Mouse (Mus musculus) liver, embryonic 14.5 days (tissue): ENCODE results near the gene Rnaseh2c. TPM values are rescaled to one million over a fixed set of nuclear protein-coding genes. Genes with fewer than 3 reads are reported as not detected.

Experiments used
- ATAC-seq: fragments of 200-750 bp; cut with Nextera tagmentation; 2 replicates; pipeline ENCODE4 v1.8.0; 2017; ENCODE audit warnings: moderate number of reproducible peaks, mild to moderate bottlenecking, moderate library complexity; ENCODE audit not compliant: insufficient read depth
- DNase-seq, 3 experiments: peaks; one replicate each; pipeline ENCODE4 v3.0.0-alpha.2; 2012 to 2013; ENCODE audit warnings: low read depth in 3 of 3, low spot score in 3 of 3
- H3K27ac ChIP-seq: fragments of 300-500 bp; sonication (generic); 2 replicates; pipeline ENCODE4 v1.5.1; 2014; ENCODE audit warnings: moderate library complexity, mild to moderate bottlenecking, control low read depth, inconsistent platforms
- H3K27me3 ChIP-seq: fragments of 300-500 bp; sonication (generic); 2 replicates; pipeline ENCODE4 v1.6.1; 2014; ENCODE audit warnings: mild to moderate bottlenecking, low read length, moderate library complexity; ENCODE audit not compliant: control insufficient read depth, insufficient read depth
- H3K36me3 ChIP-seq: fragments of 300-500 bp; sonication (generic); replicated peaks from 2 replicates; pipeline ENCODE4 v1.6.1; 2014; ENCODE audit warnings: low read depth; ENCODE audit not compliant: control insufficient read depth, insufficient read depth
- H3K4me1 ChIP-seq, 2 experiments: fragments of 200-500 bp in 1 of 2; fragments of 300-500 bp in 1 of 2; sonication (generic) in 1 of 2; replicated peaks; 2 replicates each; pipeline ENCODE4 v1.6.1; 2012 to 2014; ENCODE audit warnings: antibody characterized with exemption in 1 of 2, inconsistent platforms in 1 of 2, low read length in 1 of 2; ENCODE audit not compliant: control insufficient read depth in 2 of 2, insufficient read depth in 2 of 2
- H3K4me2 ChIP-seq: fragments of 300-500 bp; sonication (generic); 2 replicates; pipeline ENCODE4 v1.6.1; 2014; ENCODE audit warnings: low read depth, mild to moderate bottlenecking, control low read depth, moderate library complexity
- H3K4me3 ChIP-seq, 2 experiments: fragments of 200-500 bp in 1 of 2; fragments of 300-500 bp in 1 of 2; sonication (generic) in 1 of 2; 2 replicates each; pipeline ENCODE4 v1.5.1; 2012 to 2014; ENCODE audit warnings: low read depth in 2 of 2, low read length in 2 of 2, mild to moderate bottlenecking in 2 of 2, control low read depth in 1 of 2, inconsistent platforms in 1 of 2, moderate library complexity in 1 of 2; ENCODE audit not compliant: insufficient read depth in 1 of 2
- H3K9ac ChIP-seq: fragments of 300-500 bp; sonication (generic); replicated peaks from 2 replicates; pipeline ENCODE4 v1.6.1; 2014; ENCODE audit warnings: mild to moderate bottlenecking, control low read depth, moderate library complexity
- H3K9me3 ChIP-seq: fragments of 300-500 bp; sonication (generic); 2 replicates; pipeline ENCODE4 v1.6.1; 2016; ENCODE audit warnings: low read length, mixed read lengths; ENCODE audit not compliant: control insufficient read depth
- CTCF ChIP-seq: IDR thresholded peaks from 2 replicates; pipeline ENCODE4 v1.5.1; 2016; ENCODE audit warnings: antibody characterized with exemption, low read depth, control low read depth
- EP300 ChIP-seq: IDR thresholded peaks from 2 replicates; pipeline ENCODE4 v1.6.1; 2016; ENCODE audit warnings: antibody characterized with exemption, low read depth
- WGBS: fragments of 180-500 bp; shearing (Covaris S2); extraction: QIAGEN DNeasy Blood & Tissue Kit; methylation state at CpG from one replicate; pipeline ENCODE4 v1.1.7; 2014; ENCODE audit not compliant: insufficient replicate concordance; 5-methylcytosine and 5-hydroxymethylcytosine counted together
- polyA plus RNA-seq, 2 experiments: library from polyadenylated mRNA; depleted of rRNA in 1 of 2; stranded (reverse) in 1 of 2; unstranded in 1 of 2; fragments of >200 nt; fragmentation: Nextera tagmentation in 1 of 2; extraction: Ambion mirVana in 1 of 2; gene quantifications; 2 replicates each; pipeline versions ENCODE4 v1.2.1 to v1.2.3; 2012 to 2014

Gene Rnaseh2c
- polyA plus RNA-seq, 2 experiments: 87.7 to 129 TPM

- ATAC-seq: no peak
- Histone ChIP-seq H3K36me3 (peaks cover 60% of the 10 kb centered on the region), H3K9me3 (no peaks in the 10 kb centered on the region), H3K9ac (no peak overlapping the region), H3K27ac (no peak overlapping the region), H3K4me3 (no peak overlapping the region), H3K27me3 (no peaks in the 10 kb centered on the region), H3K4me1 (peaks cover 3 to 15% of the 10 kb centered on the region in 2 experiments; a peak in 2 of 4 replicates), H3K4me2 (no peak overlapping the region)
- TF ChIP-seq EP300 (no peak), CTCF (no peak)
- WGBS: 84% methylated on average over 6 of the region's 6 CpGs
- DNase-seq: no peak
Observed at GRCm38 (mm10) chr19:5652570-5652969, 50.9 kb downstream of the Rnaseh2c start.

GRCm38 (mm10) chr19:5653969-5654719 lies 52.5 kb downstream of the Rnaseh2c start:
- H3K4me1 ChIP-seq: peaks cover 3 to 8% of the 10 kb centered on the region in 2 experiments; a peak in 2 of 4 replicates
- no peaks in the 10 kb centered on the region for H3K9me3 ChIP-seq
- WGBS: 81% methylated on average over 62 of the region's 62 CpGs
- peak overlapping the region; percentile 18 for H3K4me2 ChIP-seq
- no peak overlapping the region for H3K27ac ChIP-seq
- H3K4me3 ChIP-seq: 0 out of 4 replicates have a peak overlapping the region, but pooled peaks of 1 of the 2 experiments have one; percentile 6
- ATAC-seq (0 out of 2 replicates have a peak, but pooled peaks have one; percentile 42), DNase-seq (no peak)
- H3K9ac ChIP-seq: no peak overlapping the region
- peaks cover 69% of the 10 kb centered on the region for H3K36me3 ChIP-seq
- no peaks in the 10 kb centered on the region for H3K27me3 ChIP-seq
- no peak for TF ChIP-seq CTCF
- TF ChIP-seq EP300: no peak

- TF ChIP-seq CTCF (no peak), EP300 (no peak)
- H3K4me3 ChIP-seq: 0 out of 4 replicates have a peak overlapping the region, but pooled peaks of 1 of the 2 experiments have one; percentile 6
- ATAC-seq (no peak), DNase-seq (no peak)
- no peak overlapping the region for H3K9ac ChIP-seq
- no peak overlapping the region for H3K27ac ChIP-seq
- peak overlapping the region; percentile 18 for H3K4me2 ChIP-seq
- peaks cover 3 to 4% of the 10 kb centered on the region in 2 experiments; a peak in 1 of 4 replicates for H3K4me1 ChIP-seq
- WGBS: 83% methylated on average over 43 of the region's 43 CpGs
- no peaks in the 10 kb centered on the region for H3K9me3 ChIP-seq
- no peaks in the 10 kb centered on the region for H3K27me3 ChIP-seq
- peaks cover 74% of the 10 kb centered on the region for H3K36me3 ChIP-seq
Observed at GRCm38 (mm10) chr19:5654720-5655298, 53.1 kb downstream of the Rnaseh2c start.

Other genes with a start within 250 kb of the Rnaseh2c start
- gene Eif1ad, start 235.1 kb upstream of the Rnaseh2c start, polyA plus RNA-seq (2012; rRNA removed): 18.4 and 22.0 TPM in 2 replicates
- 22.9 and 24.3 TPM in 2 replicates for gene Eif1ad, start 235.1 kb upstream of the Rnaseh2c start, polyA plus RNA-seq (2014; fragmentation: Nextera tagmentation; extraction: Ambion mirVana)
- gene Banf1, start 234.7 kb upstream of the Rnaseh2c start, polyA plus RNA-seq (2012; rRNA removed): 116 and 125 TPM in 2 replicates
- 263 and 278 TPM in 2 replicates for gene Banf1, start 234.7 kb upstream of the Rnaseh2c start, polyA plus RNA-seq (2014; fragmentation: Nextera tagmentation; extraction: Ambion mirVana)
- gene Sart1, start 213.2 kb upstream of the Rnaseh2c start, polyA plus RNA-seq (2012; rRNA removed): 13.1 and 21.7 TPM in 2 replicates
- 24.1 and 26.6 TPM in 2 replicates for gene Sart1, start 213.2 kb upstream of the Rnaseh2c start, polyA plus RNA-seq (2014; fragmentation: Nextera tagmentation; extraction: Ambion mirVana)
- gene Tsga10ip, start 199.3 kb upstream of the Rnaseh2c start, polyA plus RNA-seq (2012; rRNA removed): not detected in 2 replicates
- gene Tsga10ip, start 199.3 kb upstream of the Rnaseh2c start, polyA plus RNA-seq (2014; fragmentation: Nextera tagmentation; extraction: Ambion mirVana): 0.09 TPM in 1 of 2 replicates, not detected in the other
- 38.6 and 64.0 TPM in 2 replicates for gene Drap1, start 176.9 kb upstream of the Rnaseh2c start, polyA plus RNA-seq (2012; rRNA removed)
- gene Drap1, start 176.9 kb upstream of the Rnaseh2c start, polyA plus RNA-seq (2014; fragmentation: Nextera tagmentation; extraction: Ambion mirVana): 58.5 and 58.9 TPM in 2 replicates
- gene AI837181, start 176.7 kb upstream of the Rnaseh2c start, polyA plus RNA-seq (2012; rRNA removed): 16.7 and 19.9 TPM in 2 replicates
- gene AI837181, start 176.7 kb upstream of the Rnaseh2c start, polyA plus RNA-seq (2014; fragmentation: Nextera tagmentation; extraction: Ambion mirVana): 10.7 and 11.9 TPM in 2 replicates
- 0.02 TPM in 1 of 2 replicates, not detected in the other for gene Fosl1, start 154.3 kb upstream of the Rnaseh2c start, polyA plus RNA-seq (2012; rRNA removed)
- gene Fosl1, start 154.3 kb upstream of the Rnaseh2c start, polyA plus RNA-seq (2014; fragmentation: Nextera tagmentation; extraction: Ambion mirVana): not detected in 2 replicates
- gene Ccdc85b, start 144.0 kb upstream of the Rnaseh2c start, polyA plus RNA-seq (2012; rRNA removed): 1.00 and 1.4 TPM in 2 replicates
- 1.0 and 1.2 TPM in 2 replicates for gene Ccdc85b, start 144.0 kb upstream of the Rnaseh2c start, polyA plus RNA-seq (2014; fragmentation: Nextera tagmentation; extraction: Ambion mirVana)
- 19.1 and 22.9 TPM in 2 replicates for gene Fibp, start 141.3 kb upstream of the Rnaseh2c start, polyA plus RNA-seq (2012; rRNA removed)
- 20.8 and 30.6 TPM in 2 replicates for gene Fibp, start 141.3 kb upstream of the Rnaseh2c start, polyA plus RNA-seq (2014; fragmentation: Nextera tagmentation; extraction: Ambion mirVana)
- gene Ctsw, start 133.4 kb upstream of the Rnaseh2c start, polyA plus RNA-seq (2012; rRNA removed): 0.27 and 0.37 TPM in 2 replicates
- gene Ctsw, start 133.4 kb upstream of the Rnaseh2c start, polyA plus RNA-seq (2014; fragmentation: Nextera tagmentation; extraction: Ambion mirVana): 0.21 and 0.25 TPM in 2 replicates
- 11.4 and 17.5 TPM in 2 replicates for gene Efemp2, start 127.9 kb upstream of the Rnaseh2c start, polyA plus RNA-seq (2012; rRNA removed)
- gene Efemp2, start 127.9 kb upstream of the Rnaseh2c start, polyA plus RNA-seq (2014; fragmentation: Nextera tagmentation; extraction: Ambion mirVana): 11.4 and 11.6 TPM in 2 replicates
- gene Mus81, start 113.5 kb upstream of the Rnaseh2c start, polyA plus RNA-seq (2012; rRNA removed): 11.3 and 11.4 TPM in 2 replicates
- 13.8 and 15.6 TPM in 2 replicates for gene Mus81, start 113.5 kb upstream of the Rnaseh2c start, polyA plus RNA-seq (2014; fragmentation: Nextera tagmentation; extraction: Ambion mirVana)
- 432 and 443 TPM in 2 replicates for gene Cfl1, start 111.4 kb upstream of the Rnaseh2c start, polyA plus RNA-seq (2012; rRNA removed)
- 1,304 and 1,332 TPM in 2 replicates for gene Cfl1, start 111.4 kb upstream of the Rnaseh2c start, polyA plus RNA-seq (2014; fragmentation: Nextera tagmentation; extraction: Ambion mirVana)
- gene 1700020D05Rik, start 98.1 kb upstream of the Rnaseh2c start, polyA plus RNA-seq (2012; rRNA removed): 0.81 TPM in 2 replicates
- gene 1700020D05Rik, start 98.1 kb upstream of the Rnaseh2c start, polyA plus RNA-seq (2014; fragmentation: Nextera tagmentation; extraction: Ambion mirVana): not detected in 2 replicates
- 9.0 and 9.3 TPM in 2 replicates for gene Snx32, start 91.3 kb upstream of the Rnaseh2c start, polyA plus RNA-seq (2012; rRNA removed)
- 4.7 and 5.5 TPM in 2 replicates for gene Snx32, start 91.3 kb upstream of the Rnaseh2c start, polyA plus RNA-seq (2014; fragmentation: Nextera tagmentation; extraction: Ambion mirVana)
- gene Ovol1, start 41.2 kb upstream of the Rnaseh2c start, polyA plus RNA-seq (2012; rRNA removed): 0.01 and 0.02 TPM in 2 replicates
- gene Ovol1, start 41.2 kb upstream of the Rnaseh2c start, polyA plus RNA-seq (2014; fragmentation: Nextera tagmentation; extraction: Ambion mirVana): not detected in 2 replicates
- gene Ap5b1, start 33.8 kb upstream of the Rnaseh2c start, polyA plus RNA-seq (2012; rRNA removed): 1.3 and 1.5 TPM in 2 replicates
- 1.4 and 1.8 TPM in 2 replicates for gene Ap5b1, start 33.8 kb upstream of the Rnaseh2c start, polyA plus RNA-seq (2014; fragmentation: Nextera tagmentation; extraction: Ambion mirVana)
- 21.0 and 25.6 TPM in 2 replicates for gene Kat5, start 8.4 kb downstream of the Rnaseh2c start, polyA plus RNA-seq (2012; rRNA removed)
- 8.5 and 10.0 TPM in 2 replicates for gene Kat5, start 8.4 kb downstream of the Rnaseh2c start, polyA plus RNA-seq (2014; fragmentation: Nextera tagmentation; extraction: Ambion mirVana)
- 14.8 and 19.9 TPM in 2 replicates for gene Rela, start 35.6 kb downstream of the Rnaseh2c start, polyA plus RNA-seq (2012; rRNA removed)
- 18.9 and 21.9 TPM in 2 replicates for gene Rela, start 35.6 kb downstream of the Rnaseh2c start, polyA plus RNA-seq (2014; fragmentation: Nextera tagmentation; extraction: Ambion mirVana)
- 27.5 and 33.2 TPM in 2 replicates for gene Sipa1, start 61.8 kb downstream of the Rnaseh2c start, polyA plus RNA-seq (2012; rRNA removed)
- gene Sipa1, start 61.8 kb downstream of the Rnaseh2c start, polyA plus RNA-seq (2014; fragmentation: Nextera tagmentation; extraction: Ambion mirVana): 14.3 and 18.9 TPM in 2 replicates
- 13.7 and 14.5 TPM in 2 replicates for gene Map3k11, start 86.9 kb downstream of the Rnaseh2c start, polyA plus RNA-seq (2012; rRNA removed)
- 9.1 and 10.8 TPM in 2 replicates for gene Map3k11, start 86.9 kb downstream of the Rnaseh2c start, polyA plus RNA-seq (2014; fragmentation: Nextera tagmentation; extraction: Ambion mirVana)
- gene Pcnx3, start 87.0 kb downstream of the Rnaseh2c start, polyA plus RNA-seq (2012; rRNA removed): 19.8 and 25.9 TPM in 2 replicates
- 9.1 and 9.8 TPM in 2 replicates for gene Pcnx3, start 87.0 kb downstream of the Rnaseh2c start, polyA plus RNA-seq (2014; fragmentation: Nextera tagmentation; extraction: Ambion mirVana)
- 0.04 TPM in 1 of 2 replicates, not detected in the other for gene Kcnk7, start 102.5 kb downstream of the Rnaseh2c start, polyA plus RNA-seq (2012; rRNA removed)
- gene Kcnk7, start 102.5 kb downstream of the Rnaseh2c start, polyA plus RNA-seq (2014; fragmentation: Nextera tagmentation; extraction: Ambion mirVana): 0.17 and 0.27 TPM in 2 replicates
- 70.8 and 95.5 TPM in 2 replicates for gene Ehbp1l1, start 124.4 kb downstream of the Rnaseh2c start, polyA plus RNA-seq (2012; rRNA removed)
- 66.0 and 76.7 TPM in 2 replicates for gene Ehbp1l1, start 124.4 kb downstream of the Rnaseh2c start, polyA plus RNA-seq (2014; fragmentation: Nextera tagmentation; extraction: Ambion mirVana)
- gene Fam89b, start 127.8 kb downstream of the Rnaseh2c start, polyA plus RNA-seq (2012; rRNA removed): 44.0 and 50.9 TPM in 2 replicates
- 40.6 and 41.0 TPM in 2 replicates for gene Fam89b, start 127.8 kb downstream of the Rnaseh2c start, polyA plus RNA-seq (2014; fragmentation: Nextera tagmentation; extraction: Ambion mirVana)
- gene Ltbp3, start 139.0 kb downstream of the Rnaseh2c start, polyA plus RNA-seq (2012; rRNA removed): 1.9 and 2.1 TPM in 2 replicates
- gene Ltbp3, start 139.0 kb downstream of the Rnaseh2c start, polyA plus RNA-seq (2014; fragmentation: Nextera tagmentation; extraction: Ambion mirVana): 0.85 and 1.6 TPM in 2 replicates
- gene Scyl1, start 169.5 kb downstream of the Rnaseh2c start, polyA plus RNA-seq (2012; rRNA removed): 21.1 and 27.1 TPM in 2 replicates
- 15.8 and 18.6 TPM in 2 replicates for gene Scyl1, start 169.5 kb downstream of the Rnaseh2c start, polyA plus RNA-seq (2014; fragmentation: Nextera tagmentation; extraction: Ambion mirVana)